Mouse (Mus musculus) forebrain, embryonic 13.5 days (tissue): ENCODE results near the gene Ttk. TPM values are rescaled to one million over a fixed set of nuclear protein-coding genes. Genes with fewer than 3 reads are reported as not detected.

Experiments used
- ATAC-seq: fragments of 200-750 bp; cut with Nextera tagmentation; 2 replicates; pipeline ENCODE4 v1.8.0; 2017
- H3K27ac ChIP-seq: fragments of 300-500 bp; sonication (generic); 2 replicates; pipeline ENCODE4 v1.5.1; 2015; ENCODE audit warnings: inconsistent platforms, mild to moderate bottlenecking, moderate library complexity
- H3K27me3 ChIP-seq: fragments of 300-500 bp; sonication (generic); 2 replicates; pipeline ENCODE4 v1.6.1; 2015; ENCODE audit warnings: mild to moderate bottlenecking, inconsistent platforms
- H3K36me3 ChIP-seq: fragments of 300-500 bp; sonication (generic); 2 replicates; pipeline ENCODE4 v1.6.1; 2015; ENCODE audit warnings: mild to moderate bottlenecking, inconsistent platforms; ENCODE audit not compliant: poor library complexity, severe bottlenecking
- H3K4me1 ChIP-seq: fragments of 300-500 bp; sonication (generic); 2 replicates; pipeline ENCODE4 v1.6.1; 2015; ENCODE audit warnings: inconsistent platforms
- H3K4me2 ChIP-seq: fragments of 300-500 bp; sonication (generic); 2 replicates; pipeline ENCODE4 v1.6.1; 2015; ENCODE audit warnings: inconsistent platforms, mild to moderate bottlenecking, moderate library complexity
- H3K4me3 ChIP-seq: fragments of 300-500 bp; sonication (generic); 2 replicates; pipeline ENCODE4 v1.5.1; 2015; ENCODE audit warnings: mild to moderate bottlenecking, inconsistent platforms
- H3K9ac ChIP-seq: fragments of 300-500 bp; sonication (generic); 2 replicates; pipeline ENCODE4 v1.6.1; 2015; ENCODE audit warnings: mild to moderate bottlenecking, inconsistent platforms
- H3K9me3 ChIP-seq: fragments of 300-500 bp; sonication (generic); replicated peaks from 2 replicates; pipeline ENCODE4 v1.6.1; 2016; ENCODE audit warnings: inconsistent platforms
- WGBS: fragments of 180-500 bp; shearing (Covaris S2); methylation state at CpG from one replicate; pipeline ENCODE4 v1.1.7; 2015; 5-methylcytosine and 5-hydroxymethylcytosine counted together
- polyA plus RNA-seq: library from polyadenylated mRNA; unstranded; fragments of >200 nt; fragmentation: Nextera tagmentation; extraction: Ambion mirVana; gene quantifications from 2 replicates; pipeline ENCODE4 v1.2.1, GENCODE M21; 2015

The Ttk gene
- polyA plus RNA-seq, 1 experiment from 2014 or later = 35.8 TPM

DNA sequence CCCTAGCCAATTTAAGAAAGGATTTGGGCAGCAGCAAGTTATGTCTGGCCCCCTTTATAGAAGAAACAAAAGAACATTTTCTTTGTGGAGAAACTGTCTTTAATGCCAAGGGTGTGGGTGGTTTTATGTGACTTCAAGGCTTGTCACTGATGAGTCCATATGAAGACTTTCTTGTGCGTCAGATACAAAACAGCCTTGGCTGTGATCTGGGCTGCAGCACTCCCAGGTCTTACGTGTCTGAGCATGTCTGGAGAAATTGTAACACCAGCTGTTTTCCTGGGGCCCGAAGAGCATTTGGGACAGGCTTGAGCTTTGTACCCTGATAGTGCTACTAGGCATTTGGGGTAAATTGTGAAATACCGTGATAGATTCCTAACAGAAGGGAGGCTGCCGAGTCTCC is 11.6 kb upstream of the Ttk start:
- Histone ChIP-seq H3K27me3 (no peaks in the 10 kb centered on the region), H3K9me3 (no peaks in the 10 kb centered on the region), H3K9ac (no peak overlapping the region), H3K27ac (no peak overlapping the region), H3K4me2 (no peak overlapping the region), H3K36me3 (no peaks in the 10 kb centered on the region), H3K4me3 (no peak overlapping the region), H3K4me1 (no peaks in the 10 kb centered on the region)
- WGBS = 85% methylated on average over 5 of the region's 5 CpGs
- ATAC-seq = no peak

DNA sequence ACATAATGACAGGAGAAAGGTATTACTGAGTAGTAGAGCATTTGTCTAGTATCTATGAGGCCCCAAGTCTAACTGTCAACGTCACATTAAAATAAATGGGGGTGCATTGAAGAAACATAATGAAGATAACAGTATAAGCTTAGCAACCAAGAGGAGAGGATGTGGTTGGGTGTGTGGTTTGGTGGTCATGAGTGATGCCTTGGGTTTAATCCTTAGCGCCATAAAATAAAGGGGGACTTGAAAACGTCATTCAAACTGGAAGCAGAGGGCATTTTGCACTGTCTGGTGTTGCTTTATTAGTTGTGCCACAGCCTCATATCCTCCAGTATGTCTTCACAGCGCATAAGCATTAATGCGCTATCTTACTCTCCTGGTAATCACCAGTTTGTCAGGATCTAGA is 4.6 kb upstream of the Ttk start:
- no peak overlapping the region for H3K27ac ChIP-seq
- H3K4me2 ChIP-seq = no peak overlapping the region
- peaks cover 2% of the 10 kb centered on the region for H3K4me1 ChIP-seq
- no peak for ATAC-seq
- H3K4me3 ChIP-seq = no peak overlapping the region
- no peaks in the 10 kb centered on the region for H3K9me3 ChIP-seq
- 88% methylated on average over 5 of the region's 5 CpGs for WGBS
- no peak overlapping the region for H3K9ac ChIP-seq
- no peaks in the 10 kb centered on the region for H3K36me3 ChIP-seq
- no peaks in the 10 kb centered on the region for H3K27me3 ChIP-seq

DNA sequence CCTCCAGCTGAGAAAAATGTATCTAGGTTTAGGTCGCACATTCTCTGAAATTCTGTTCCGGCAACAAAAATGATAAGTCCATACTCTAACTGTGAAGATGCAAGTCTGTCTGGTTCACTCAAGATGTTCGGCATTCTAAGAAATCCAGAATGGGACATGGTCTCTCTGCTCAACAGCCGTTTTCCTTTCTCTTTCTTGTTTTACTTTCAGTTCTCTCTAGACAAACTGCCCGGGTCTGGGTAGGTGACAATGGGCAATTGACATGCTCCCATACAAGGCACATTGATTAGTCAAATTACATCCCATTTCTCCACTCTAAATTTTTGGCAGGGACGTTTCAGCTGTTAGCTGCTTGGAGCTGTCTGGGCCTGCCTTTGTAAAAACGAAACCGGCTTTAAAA is 3.3 kb upstream of the Ttk start:
- WGBS = 73% methylated on average over 8 of the region's 8 CpGs
- no peaks in the 10 kb centered on the region for H3K9me3 ChIP-seq
- no peaks in the 10 kb centered on the region for H3K27me3 ChIP-seq
- peaks cover 15% of the 10 kb centered on the region for H3K4me1 ChIP-seq
- H3K36me3 ChIP-seq = no peaks in the 10 kb centered on the region
- H3K9ac ChIP-seq = no peak overlapping the region
- no peak overlapping the region for H3K4me3 ChIP-seq
- H3K4me2 ChIP-seq = no peak overlapping the region
- no peak overlapping the region for H3K27ac ChIP-seq
- ATAC-seq = no peak

DNA sequence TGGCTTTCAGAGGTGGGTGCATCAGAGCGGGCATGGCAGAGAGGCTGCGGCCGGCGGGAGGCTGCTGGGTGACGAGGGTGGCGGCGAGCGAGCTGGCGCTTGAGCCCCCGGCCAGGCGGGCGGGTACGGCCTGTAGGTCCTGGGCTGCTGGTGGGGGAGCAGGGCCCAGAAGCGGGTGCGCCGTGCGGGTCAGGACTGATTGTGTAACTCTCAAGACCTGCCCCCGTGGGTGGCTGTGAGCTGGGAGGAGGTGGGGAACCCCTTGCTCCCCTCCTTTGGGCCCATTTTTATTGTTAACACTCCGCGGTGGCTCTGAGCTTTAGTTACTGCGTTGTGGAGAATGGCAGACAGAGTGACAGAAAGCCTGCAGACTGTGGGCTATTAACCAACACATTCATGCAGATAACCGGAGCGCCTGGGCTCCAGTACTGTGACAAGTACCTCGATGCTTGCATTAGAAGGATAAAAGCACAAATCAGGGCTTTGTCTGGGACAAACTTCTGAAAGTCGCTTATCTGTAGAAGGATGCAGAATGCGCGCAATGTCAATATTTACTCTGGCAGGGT is 342 bp downstream of the Ttk start:
- H3K9ac ChIP-seq = peak overlapping the region; percentile 85
- peaks cover 25% of the 10 kb centered on the region for H3K4me1 ChIP-seq
- no peaks in the 10 kb centered on the region for H3K27me3 ChIP-seq
- H3K27ac ChIP-seq = peak overlapping the region; percentile 96; the same call in 1 of the 2 replicates
- no peaks in the 10 kb centered on the region for H3K36me3 ChIP-seq
- WGBS = 3% methylated on average over 27 of the region's 27 CpGs
- H3K9me3 ChIP-seq = no peaks in the 10 kb centered on the region
- H3K4me2 ChIP-seq = peak overlapping the region; percentile 82
- peak overlapping the region; percentile 80 for H3K4me3 ChIP-seq
- ATAC-seq = no peak

DNA sequence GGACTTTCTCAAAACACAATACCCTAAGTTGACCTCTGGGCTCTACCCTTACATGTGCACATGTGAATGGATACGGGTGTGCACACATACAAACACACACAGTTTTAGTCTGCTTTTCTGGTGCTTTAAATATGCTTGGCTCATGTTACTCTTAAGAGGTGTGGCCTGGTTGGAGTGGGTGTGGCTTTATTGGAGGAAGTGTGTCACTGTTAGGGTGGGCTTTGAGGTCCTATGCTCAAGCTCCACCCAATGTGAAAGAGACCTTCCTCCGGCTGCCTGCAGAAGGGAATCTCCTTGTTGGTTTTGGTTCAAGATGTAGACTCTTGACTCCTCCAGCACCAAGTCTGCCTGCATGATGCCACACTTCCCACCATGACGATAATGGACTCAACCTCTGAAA is 18.0 kb downstream of the Ttk start:
- 93% methylated on average over 3 of the region's 3 CpGs for WGBS
- H3K4me2 ChIP-seq = no peak overlapping the region
- no peak overlapping the region for H3K9ac ChIP-seq
- no peak overlapping the region for H3K4me3 ChIP-seq
- H3K4me1 ChIP-seq = no peaks in the 10 kb centered on the region
- ATAC-seq = no peak
- no peak overlapping the region for H3K27ac ChIP-seq
- no peaks in the 10 kb centered on the region for H3K27me3 ChIP-seq
- H3K36me3 ChIP-seq = peaks cover 56% of the 10 kb centered on the region
- no peaks in the 10 kb centered on the region for H3K9me3 ChIP-seq

DNA sequence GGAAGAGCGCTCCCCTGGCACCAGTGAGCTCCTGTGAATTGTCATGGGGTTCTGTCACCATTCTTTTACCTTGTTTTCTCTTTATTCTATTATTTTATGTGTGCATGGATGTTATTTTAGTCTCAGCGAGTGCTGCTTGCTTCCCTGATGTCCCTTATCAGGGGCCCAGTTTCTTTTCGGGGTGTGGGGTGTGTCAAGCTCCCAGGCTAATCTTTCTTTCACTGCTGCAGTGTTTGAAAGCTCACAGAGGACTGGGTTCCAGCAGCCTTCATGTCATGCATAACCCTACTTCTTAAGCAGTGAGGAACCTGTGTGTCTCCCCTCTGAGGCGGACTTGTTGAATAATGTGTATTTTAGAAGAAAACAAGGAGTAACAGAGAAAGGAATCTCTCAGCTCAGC is 30.7 kb downstream of the Ttk start:
- no peak for ATAC-seq
- no peak overlapping the region for H3K27ac ChIP-seq
- H3K4me3 ChIP-seq = no peak overlapping the region
- no peaks in the 10 kb centered on the region for H3K4me1 ChIP-seq
- H3K4me2 ChIP-seq = no peak overlapping the region
- H3K27me3 ChIP-seq = no peaks in the 10 kb centered on the region
- WGBS = 97% methylated on average over 4 of the region's 4 CpGs
- H3K9me3 ChIP-seq = no peaks in the 10 kb centered on the region
- H3K36me3 ChIP-seq = peaks cover 73% of the 10 kb centered on the region
- H3K9ac ChIP-seq = no peak overlapping the region

DNA sequence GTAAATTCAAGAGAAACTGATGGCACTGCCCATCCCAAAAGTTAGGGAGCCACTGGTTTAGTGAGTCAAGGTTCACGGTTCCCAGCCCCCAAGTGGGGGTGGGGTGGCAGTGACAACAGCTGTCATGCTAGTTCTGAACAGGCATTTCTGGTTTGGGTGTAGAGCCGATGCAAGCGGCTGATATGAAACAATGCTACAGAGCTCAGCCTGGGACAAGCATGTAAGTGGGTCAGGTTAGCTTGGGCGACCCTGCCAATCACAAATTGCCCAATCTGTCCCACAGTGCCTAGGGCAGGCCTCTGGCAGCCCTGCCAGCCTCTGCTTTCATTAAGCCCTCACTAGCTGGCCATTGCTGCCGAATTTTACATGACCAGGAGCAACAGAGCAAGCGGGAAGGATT is 47.7 kb downstream of the Ttk start:
- Histone ChIP-seq H3K4me3 (no peak overlapping the region), H3K9me3 (no peaks in the 10 kb centered on the region), H3K27me3 (no peaks in the 10 kb centered on the region), H3K9ac (no peak overlapping the region), H3K4me2 (no peak overlapping the region), H3K4me1 (no peaks in the 10 kb centered on the region), H3K27ac (no peak overlapping the region), H3K36me3 (peaks cover 6% of the 10 kb centered on the region; the same call in 1 of the 2 replicates)
- ATAC-seq = no peak
- WGBS = 88% methylated on average over 6 of the region's 6 CpGs

DNA sequence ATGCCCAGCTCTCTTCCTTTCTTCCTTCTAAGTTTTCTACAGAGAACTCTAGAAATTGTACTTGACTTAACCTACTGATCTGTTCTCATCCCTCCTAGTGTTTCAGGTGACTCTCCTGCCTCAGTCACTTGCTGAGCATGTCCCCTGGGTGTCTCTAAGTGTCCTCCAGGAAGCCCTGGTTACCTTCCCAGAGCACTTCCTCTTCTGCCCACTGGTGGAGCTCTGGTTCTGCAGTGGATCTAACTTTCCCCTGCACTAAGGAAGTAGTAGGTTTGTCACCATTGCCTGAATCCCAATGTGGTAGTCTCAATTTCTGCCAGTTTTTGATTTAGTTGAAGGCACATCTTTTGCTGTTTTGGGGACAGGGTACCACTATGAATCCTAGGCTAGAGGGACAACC is 51.7 kb downstream of the Ttk start:
- H3K27me3 ChIP-seq = no peaks in the 10 kb centered on the region
- H3K4me3 ChIP-seq = no peak overlapping the region
- peaks cover 6% of the 10 kb centered on the region; the same call in 1 of the 2 replicates for H3K36me3 ChIP-seq
- no peaks in the 10 kb centered on the region for H3K9me3 ChIP-seq
- ATAC-seq = no peak
- H3K27ac ChIP-seq = no peak overlapping the region
- H3K4me2 ChIP-seq = no peak overlapping the region
- H3K4me1 ChIP-seq = no peaks in the 10 kb centered on the region
- no peak overlapping the region for H3K9ac ChIP-seq

DNA sequence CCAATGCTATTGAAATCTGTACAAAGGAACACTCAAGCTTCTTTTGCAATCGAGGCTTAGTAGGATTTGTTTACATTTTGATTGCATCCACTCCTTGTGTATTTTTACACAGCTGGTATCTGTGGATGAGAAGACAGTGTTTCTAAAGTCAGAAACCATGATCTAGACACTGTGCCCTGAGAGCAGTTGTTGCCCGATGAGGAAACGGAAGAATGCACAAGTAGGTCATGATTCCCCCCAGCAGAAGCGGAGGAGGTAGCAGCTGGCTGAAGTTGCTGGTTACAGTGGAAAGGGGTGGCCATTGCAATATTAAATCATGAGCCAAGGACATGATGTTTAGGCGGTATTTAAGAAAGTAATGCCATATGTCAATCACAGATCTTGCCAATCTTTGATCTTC is 53.7 kb downstream of the Ttk start:
- Histone ChIP-seq H3K9ac (no peak overlapping the region), H3K4me3 (no peak overlapping the region), H3K27me3 (no peaks in the 10 kb centered on the region), H3K4me1 (no peaks in the 10 kb centered on the region), H3K27ac (no peak overlapping the region), H3K9me3 (no peaks in the 10 kb centered on the region), H3K4me2 (no peak overlapping the region), H3K36me3 (peaks cover 6% of the 10 kb centered on the region; the same call in 1 of the 2 replicates)
- WGBS = 92% methylated on average over 5 of the region's 5 CpGs
- ATAC-seq = no peak

DNA sequence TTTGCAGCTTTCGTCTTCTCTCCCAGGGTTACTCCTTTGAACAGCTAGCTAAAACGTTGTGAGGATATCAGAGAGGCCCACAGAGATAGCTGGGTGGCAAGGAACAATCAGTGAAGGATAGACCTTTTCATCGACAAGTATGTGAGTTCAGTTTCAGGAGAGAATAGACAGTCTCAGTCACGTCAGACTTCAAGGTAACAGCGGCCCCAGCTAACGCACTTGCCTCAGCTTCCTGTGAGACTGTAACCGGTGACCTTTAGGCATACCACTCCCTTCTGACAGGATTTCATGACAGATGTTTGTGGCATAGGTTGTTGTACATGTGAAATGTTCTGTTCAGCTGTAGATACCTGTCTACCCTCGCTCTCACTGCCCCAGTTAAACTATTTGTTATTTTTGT is 58.6 kb downstream of the Ttk start:
- H3K27me3 ChIP-seq = no peaks in the 10 kb centered on the region
- H3K27ac ChIP-seq = no peak overlapping the region
- H3K36me3 ChIP-seq = no peaks in the 10 kb centered on the region
- H3K4me3 ChIP-seq = no peak overlapping the region
- H3K9ac ChIP-seq = no peak overlapping the region
- no peaks in the 10 kb centered on the region for H3K9me3 ChIP-seq
- 81% methylated on average over 8 of the region's 8 CpGs for WGBS
- no peak overlapping the region for H3K4me2 ChIP-seq
- no peaks in the 10 kb centered on the region for H3K4me1 ChIP-seq
- no peak for ATAC-seq

DNA sequence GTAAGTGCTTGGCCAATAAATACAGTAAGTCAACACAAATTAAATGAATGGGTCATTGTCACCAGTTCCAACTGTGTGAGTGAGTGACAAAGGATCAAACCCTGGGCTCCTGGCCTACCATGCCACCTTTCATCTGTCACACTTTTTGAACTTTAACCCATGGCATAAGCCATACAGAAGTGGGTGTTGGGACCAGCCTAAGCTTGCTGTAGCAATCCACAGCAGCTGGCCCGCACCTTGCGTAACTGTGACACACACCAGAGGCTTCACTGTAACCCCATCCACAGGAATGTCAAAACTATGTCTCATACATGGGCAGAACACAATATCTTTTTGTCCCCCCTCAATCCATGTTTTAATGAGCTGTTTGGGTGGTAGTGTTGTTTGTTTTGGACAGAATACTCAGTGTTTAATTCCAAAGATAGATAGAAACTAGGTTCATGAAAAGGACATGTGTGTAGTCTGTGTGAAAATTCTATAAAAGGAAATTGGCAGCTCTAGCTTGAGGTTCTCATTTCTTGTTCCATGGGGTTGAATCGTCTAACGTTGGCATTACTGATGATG is 59.4 kb downstream of the Ttk start:
- Histone ChIP-seq H3K9me3 (no peaks in the 10 kb centered on the region), H3K9ac (no peak overlapping the region), H3K4me2 (no peak overlapping the region), H3K4me1 (no peaks in the 10 kb centered on the region), H3K27me3 (no peaks in the 10 kb centered on the region), H3K4me3 (no peak overlapping the region), H3K27ac (no peak overlapping the region), H3K36me3 (no peaks in the 10 kb centered on the region)
- no peak for ATAC-seq
- WGBS = 91% methylated on average over 4 of the region's 4 CpGs

DNA sequence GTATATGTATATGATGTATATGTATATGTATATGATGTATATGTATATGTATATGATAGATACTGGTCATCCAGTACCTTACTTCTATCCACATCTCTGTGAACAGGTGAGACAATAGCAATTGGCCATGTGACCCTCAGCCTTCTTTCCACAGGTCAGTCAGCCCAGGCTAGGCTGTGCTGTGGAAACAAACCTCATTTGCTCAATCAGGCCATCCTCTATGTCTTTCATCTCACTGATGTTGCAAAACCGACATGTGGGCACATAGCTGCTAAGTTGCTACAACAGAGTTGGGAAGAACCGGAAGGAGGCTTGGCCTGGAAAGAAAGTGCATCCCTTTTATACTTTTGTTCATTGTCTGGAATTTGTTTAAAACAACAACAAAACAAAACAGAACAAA is 67.6 kb downstream of the Ttk start:
- no peak overlapping the region for H3K4me2 ChIP-seq
- H3K27ac ChIP-seq = no peak overlapping the region
- no peaks in the 10 kb centered on the region for H3K27me3 ChIP-seq
- no peaks in the 10 kb centered on the region for H3K36me3 ChIP-seq
- H3K4me1 ChIP-seq = no peaks in the 10 kb centered on the region
- no peak overlapping the region for H3K9ac ChIP-seq
- H3K4me3 ChIP-seq = no peak overlapping the region
- 83% methylated on average over 2 of the region's 2 CpGs for WGBS
- no peak for ATAC-seq
- H3K9me3 ChIP-seq = no peaks in the 10 kb centered on the region

DNA sequence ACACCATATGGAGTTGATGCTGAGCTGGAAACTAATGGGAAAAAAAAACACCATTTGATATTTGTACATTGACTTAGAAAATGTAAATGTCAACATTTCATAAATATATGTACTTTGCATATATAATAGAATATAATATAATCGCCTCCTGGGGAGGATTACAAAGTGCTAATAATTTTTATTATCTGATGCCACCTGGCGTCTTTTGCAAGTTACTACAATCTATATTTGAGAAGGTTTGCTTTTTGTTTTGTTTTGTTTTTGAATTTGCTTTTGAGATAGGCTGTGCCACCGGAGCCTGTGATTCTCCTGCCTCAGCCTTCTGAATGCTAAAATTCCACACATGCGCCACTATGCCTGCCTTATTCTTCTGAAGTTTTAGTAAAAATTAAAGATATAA is 71.3 kb downstream of the Ttk start:
- Histone ChIP-seq H3K27me3 (no peaks in the 10 kb centered on the region), H3K4me2 (no peak overlapping the region), H3K36me3 (no peaks in the 10 kb centered on the region), H3K9me3 (no peaks in the 10 kb centered on the region), H3K27ac (no peak overlapping the region), H3K4me1 (no peaks in the 10 kb centered on the region), H3K4me3 (no peak overlapping the region), H3K9ac (no peak overlapping the region)
- no peak for ATAC-seq
- 73% methylated on average over 4 of the region's 4 CpGs for WGBS
